Mouse (Mus musculus) midbrain, embryonic 10.5 days (tissue): ENCODE results near the gene Rad17. TPM values are rescaled to one million over a fixed set of nuclear protein-coding genes. Genes with fewer than 3 reads are reported as not detected.

Experiments
- DNase-seq: peaks from one replicate; pipeline ENCODE4 v3.0.0-alpha.2; 2017; ENCODE audit warnings: low spot score
- H3K27ac ChIP-seq: fragments of 300-500 bp; sonication (generic); replicated peaks from 2 replicates; pipeline ENCODE4 v1.5.1; 2016; ENCODE audit warnings: mild to moderate bottlenecking
- H3K27me3 ChIP-seq: fragments of 300-500 bp; sonication (generic); 2 replicates; pipeline ENCODE4 v1.6.1; 2016; ENCODE audit warnings: low read depth, mild to moderate bottlenecking; ENCODE audit not compliant: poor library complexity, severe bottlenecking
- H3K36me3 ChIP-seq: fragments of 300-500 bp; sonication (generic); 2 replicates; pipeline ENCODE4 v1.6.1; 2016; ENCODE audit warnings: mild to moderate bottlenecking, moderate library complexity
- H3K4me1 ChIP-seq: fragments of 300-500 bp; sonication (generic); 2 replicates; pipeline ENCODE4 v1.6.1; 2016
- H3K4me3 ChIP-seq: fragments of 300-500 bp; sonication (generic); 2 replicates; pipeline ENCODE4 v1.5.1; 2016; ENCODE audit warnings: mild to moderate bottlenecking, moderate library complexity
- H3K9me3 ChIP-seq: fragments of 300-500 bp; sonication (generic); replicated peaks from 2 replicates; pipeline ENCODE4 v1.6.1; 2016; ENCODE audit warnings: mild to moderate bottlenecking
- WGBS: fragments of 180-500 bp; shearing (Covaris S2); methylation state at CpG from one replicate; pipeline ENCODE4 v1.1.7; 2016; 5-methylcytosine and 5-hydroxymethylcytosine counted together
- polyA plus RNA-seq: library from polyadenylated mRNA; unstranded; fragments of >200 nt; fragmentation: Nextera tagmentation; extraction: Ambion mirVana; gene quantifications from 2 replicates; pipeline ENCODE4 v1.2.1, GENCODE M21; 2016

Gene Rad17
- polyA plus RNA-seq, 1 experiment from 2014 or later: 21.7 TPM

GRCm38 (mm10) chr13:100603738-100604095 lies 47.1 kb downstream of the Rad17 start:
- WGBS: 86% methylated on average over 11 of the region's 11 CpGs
- Histone ChIP-seq H3K27me3 (no peaks in the 10 kb centered on the region), H3K4me3 (no peak overlapping the region), H3K27ac (no peak overlapping the region), H3K4me1 (peaks cover 9% of the 10 kb centered on the region), H3K9me3 (peaks cover 5% of the 10 kb centered on the region; the same call in 1 of the 2 replicates), H3K36me3 (no peaks in the 10 kb centered on the region)
- DNase-seq: no peak

- DNase-seq: no peak
- H3K36me3 ChIP-seq: no peaks in the 10 kb centered on the region
- H3K4me1 ChIP-seq: peaks cover 9% of the 10 kb centered on the region
- H3K27me3 ChIP-seq: no peaks in the 10 kb centered on the region
- WGBS: 89% methylated on average over 10 of the region's 10 CpGs
- H3K27ac ChIP-seq: no peak overlapping the region
- no peak overlapping the region for H3K4me3 ChIP-seq
- peaks cover 5% of the 10 kb centered on the region; the same call in 1 of the 2 replicates for H3K9me3 ChIP-seq
Observed at GRCm38 (mm10) chr13:100603031-100603737, 47.7 kb downstream of the Rad17 start.

GRCm38 (mm10) chr13:100602239-100602902 lies 48.5 kb downstream of the Rad17 start:
- WGBS: 65% methylated on average over 5 of the region's 5 CpGs
- H3K27ac ChIP-seq: no peak overlapping the region
- no peak for DNase-seq
- H3K36me3 ChIP-seq: no peaks in the 10 kb centered on the region
- no peaks in the 10 kb centered on the region for H3K9me3 ChIP-seq
- peaks cover 9% of the 10 kb centered on the region for H3K4me1 ChIP-seq
- no peaks in the 10 kb centered on the region for H3K27me3 ChIP-seq
- H3K4me3 ChIP-seq: no peak overlapping the region

GRCm38 (mm10) chr13:100601034-100601433 lies 49.8 kb downstream of the Rad17 start:
- H3K27ac ChIP-seq: no peak overlapping the region
- DNase-seq: no peak
- 73% methylated on average over 8 of the region's 8 CpGs for WGBS
- no peaks in the 10 kb centered on the region for H3K9me3 ChIP-seq
- no peak overlapping the region for H3K4me3 ChIP-seq
- no peaks in the 10 kb centered on the region for H3K36me3 ChIP-seq
- H3K27me3 ChIP-seq: no peaks in the 10 kb centered on the region
- H3K4me1 ChIP-seq: peaks cover 9% of the 10 kb centered on the region

DNA sequence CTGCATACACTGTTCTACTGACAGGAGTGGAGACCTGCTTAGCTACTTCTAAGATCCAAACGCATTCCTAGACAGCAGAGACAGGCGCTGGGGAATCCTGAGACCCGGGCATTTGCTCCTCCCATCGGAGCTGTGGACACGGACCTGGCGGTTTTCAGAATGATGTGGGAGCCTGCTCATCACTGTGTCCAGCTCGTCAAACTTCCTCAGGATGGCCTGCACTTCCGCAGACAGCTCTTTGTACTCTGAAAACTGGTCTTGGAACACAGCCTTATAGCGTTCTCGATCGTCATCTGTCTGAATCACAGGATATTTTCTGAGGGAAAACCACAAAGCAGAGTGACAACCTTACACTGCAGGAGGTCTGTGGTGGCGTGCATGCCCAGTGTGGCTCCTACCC lies 50.5 kb downstream of the Rad17 start:
- Histone ChIP-seq H3K27me3 (no peaks in the 10 kb centered on the region), H3K4me1 (peaks cover 9% of the 10 kb centered on the region), H3K27ac (no peak overlapping the region), H3K36me3 (no peaks in the 10 kb centered on the region), H3K4me3 (no peak overlapping the region), H3K9me3 (no peaks in the 10 kb centered on the region)
- no peak for DNase-seq
- WGBS: 84% methylated on average over 12 of the region's 12 CpGs

DNA sequence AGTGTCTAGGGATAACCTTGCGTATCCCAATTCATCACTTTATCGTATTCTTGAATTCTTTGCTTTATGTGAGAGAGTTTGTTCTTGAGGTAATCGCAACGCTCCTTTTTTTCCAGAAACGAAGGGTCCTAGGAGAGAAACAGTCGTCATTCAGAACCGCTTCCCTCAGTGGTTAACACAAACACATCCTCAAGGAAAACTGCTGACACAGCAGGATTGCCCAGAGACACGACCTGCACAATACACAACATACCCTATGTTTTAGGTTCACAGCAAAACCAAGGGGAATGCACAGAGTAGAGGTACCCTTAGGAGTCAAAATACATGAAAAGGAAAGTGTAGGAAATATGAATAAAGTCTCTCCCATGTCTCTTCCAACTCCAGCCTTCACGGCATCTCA lies 53.6 kb downstream of the Rad17 start:
- DNase-seq: no peak
- WGBS: 87% methylated on average over 9 of the region's 9 CpGs
- H3K27me3 ChIP-seq: no peaks in the 10 kb centered on the region

GRCm38 (mm10) chr13:100595552-100595885 lies 55.3 kb downstream of the Rad17 start:
- 86% methylated on average over 3 of the region's 3 CpGs for WGBS
- Histone ChIP-seq H3K36me3 (no peaks in the 10 kb centered on the region), H3K9me3 (no peaks in the 10 kb centered on the region), H3K4me1 (no peaks in the 10 kb centered on the region), H3K27me3 (no peaks in the 10 kb centered on the region), H3K4me3 (no peak overlapping the region), H3K27ac (no peak overlapping the region)
- DNase-seq: no peak

More for the DNA sequence above, 53.6 kb downstream of the Rad17 start:
- no peak overlapping the region for H3K27ac ChIP-seq
- H3K9me3 ChIP-seq: no peaks in the 10 kb centered on the region
- no peaks in the 10 kb centered on the region for H3K36me3 ChIP-seq
- peaks cover 4% of the 10 kb centered on the region for H3K4me1 ChIP-seq
- H3K4me3 ChIP-seq: no peak overlapping the region

- WGBS: 81% methylated on average over 5 of the region's 5 CpGs
- Histone ChIP-seq H3K27me3 (no peaks in the 10 kb centered on the region), H3K9me3 (no peaks in the 10 kb centered on the region), H3K27ac (no peak overlapping the region), H3K4me1 (no peaks in the 10 kb centered on the region), H3K36me3 (no peaks in the 10 kb centered on the region), H3K4me3 (no peak overlapping the region)
- no peak for DNase-seq
Observed at GRCm38 (mm10) chr13:100594838-100595551, 55.9 kb downstream of the Rad17 start.

DNA sequence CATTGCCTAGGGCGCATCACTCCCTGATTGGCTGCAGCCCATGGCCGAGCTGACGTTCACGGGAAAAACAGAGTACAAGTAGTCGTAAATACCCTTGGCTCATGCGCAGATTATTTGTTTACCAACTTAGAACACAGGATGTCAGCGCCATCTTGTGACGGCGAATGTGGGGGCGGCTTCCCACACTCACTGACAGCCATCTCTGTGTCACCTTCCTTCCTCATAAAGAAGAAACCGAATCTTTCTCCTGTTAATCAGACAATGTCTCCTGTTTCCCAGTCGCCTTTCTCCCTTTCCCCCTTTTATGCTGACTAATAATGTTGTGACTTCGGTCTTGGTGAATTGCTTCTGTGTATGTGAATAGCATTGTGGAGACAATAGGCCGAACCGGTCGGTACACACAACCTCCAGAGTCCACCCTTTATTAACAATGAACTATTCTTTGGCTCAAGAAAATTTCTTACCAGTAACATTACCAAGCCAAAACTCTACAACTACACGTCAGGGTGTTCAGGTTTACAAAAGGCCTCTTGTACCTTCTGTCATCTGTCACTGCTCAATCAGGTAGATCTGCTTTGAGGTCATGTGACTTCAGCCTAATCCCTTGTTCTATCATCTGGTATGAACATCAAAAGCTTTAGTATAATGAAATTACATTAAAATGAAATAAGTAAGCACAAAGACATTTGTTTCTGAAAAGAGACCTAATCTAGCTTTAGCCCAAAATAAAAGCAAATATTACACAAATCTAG lies 56.6 kb downstream of the Rad17 start:
- H3K27me3 ChIP-seq: no peaks in the 10 kb centered on the region
- 0 out of 2 replicates have a peak overlapping the region, but pooled peaks have one; percentile 26 for H3K4me3 ChIP-seq

DNA sequence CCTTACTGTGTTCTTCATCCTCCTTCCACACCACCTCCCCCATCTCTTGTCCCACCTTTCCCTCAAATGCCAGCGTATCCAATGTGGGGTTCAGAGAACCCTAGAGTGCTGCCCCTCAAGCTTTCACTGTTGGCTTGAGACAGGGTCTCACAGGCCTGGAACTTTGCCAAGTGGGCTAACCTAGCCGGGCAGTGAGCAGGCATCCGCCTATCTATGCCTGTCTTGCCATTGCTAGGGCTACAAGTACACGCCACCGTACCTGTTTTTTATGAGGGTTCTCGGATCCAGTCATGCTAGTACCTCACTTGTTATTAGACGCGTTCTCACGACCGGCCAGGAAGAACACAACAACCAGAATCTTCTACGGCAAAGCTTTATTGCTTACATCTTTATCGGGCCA lies 62.2 kb downstream of the Rad17 start:
- 88% methylated on average over 12 of the region's 12 CpGs for WGBS

More for the DNA sequence above, 56.6 kb downstream of the Rad17 start:
- Histone ChIP-seq H3K9me3 (no peaks in the 10 kb centered on the region), H3K36me3 (no peaks in the 10 kb centered on the region), H3K27ac (no peak overlapping the region), H3K4me1 (no peaks in the 10 kb centered on the region)
- DNase-seq: no peak
- 62% methylated on average over 11 of the region's 17 CpGs for WGBS

DNA sequence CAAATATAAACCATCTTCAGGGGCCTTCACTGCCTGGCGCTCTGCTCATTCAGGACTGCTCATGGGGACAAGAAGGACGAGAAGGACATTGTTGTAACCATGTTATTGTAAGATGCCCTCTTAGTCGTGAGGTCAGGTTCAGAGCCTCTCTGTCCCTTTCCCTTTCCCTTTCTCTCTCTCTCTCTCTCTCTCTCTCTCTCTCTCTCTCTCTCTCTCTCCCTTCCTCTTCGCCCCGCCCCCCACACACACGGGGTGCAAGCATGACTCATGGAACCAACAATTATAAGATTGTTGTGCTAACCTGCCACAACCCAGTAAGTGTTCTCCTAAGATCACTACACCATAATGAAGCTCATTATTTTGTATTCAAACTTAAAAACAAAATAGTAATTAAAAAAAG lies 68.7 kb downstream of the Rad17 start:
- no peak for DNase-seq
- Histone ChIP-seq H3K4me1 (peaks cover 8% of the 10 kb centered on the region), H3K4me3 (no peak overlapping the region), H3K27ac (no peak overlapping the region), H3K27me3 (no peaks in the 10 kb centered on the region), H3K9me3 (no peaks in the 10 kb centered on the region), H3K36me3 (no peaks in the 10 kb centered on the region)
- WGBS: 55% methylated on average over 6 of the region's 6 CpGs

More for the DNA sequence above, 62.2 kb downstream of the Rad17 start:
- no peaks in the 10 kb centered on the region for H3K27me3 ChIP-seq
- no peaks in the 10 kb centered on the region for H3K9me3 ChIP-seq
- DNase-seq: no peak
- H3K4me1 ChIP-seq: no peaks in the 10 kb centered on the region
- no peak overlapping the region for H3K27ac ChIP-seq
- no peaks in the 10 kb centered on the region for H3K36me3 ChIP-seq
- no peak overlapping the region for H3K4me3 ChIP-seq

DNA sequence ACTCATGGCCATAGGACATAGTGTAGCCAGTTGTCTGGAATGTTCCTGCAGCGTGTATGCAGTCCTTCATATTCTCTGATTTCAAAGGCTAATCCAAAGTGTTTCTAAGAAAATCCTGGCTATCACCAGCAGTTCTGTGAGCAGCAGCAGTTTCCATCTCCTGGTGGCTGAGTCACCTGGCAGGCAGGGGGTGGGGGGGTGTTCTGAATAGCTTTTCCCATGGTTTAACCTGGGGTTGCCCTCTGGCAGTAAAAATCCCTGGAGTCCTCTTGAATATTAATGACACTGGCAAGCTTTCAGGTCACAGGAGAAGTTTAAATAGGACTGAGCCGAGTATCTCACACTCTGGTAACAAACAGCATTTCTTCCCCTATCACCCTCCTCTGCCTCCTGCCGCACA lies 69.2 kb downstream of the Rad17 start:
- Histone ChIP-seq H3K4me1 (peaks cover 8% of the 10 kb centered on the region), H3K27ac (no peak overlapping the region), H3K36me3 (no peaks in the 10 kb centered on the region), H3K9me3 (no peaks in the 10 kb centered on the region), H3K27me3 (no peaks in the 10 kb centered on the region), H3K4me3 (no peak overlapping the region)
- no peak for DNase-seq
- WGBS: 41% methylated on average over 3 of the region's 3 CpGs
